Mouse (Mus musculus) bone marrow macrophage, adult 2 months (primary cell): ENCODE data around the gene Aldh1a2.

ENCODE experiments used
- CTCF ChIP-seq: IDR thresholded peaks from 2 replicates; pipeline ENCODE4 v1.5.1; 2012; ENCODE audit warnings: low read depth, mild to moderate bottlenecking, low read length, moderate library complexity
- POLR2A ChIP-seq: IDR thresholded peaks from 2 replicates; pipeline ENCODE4 v1.6.1; 2012; ENCODE audit warnings: mild to moderate bottlenecking, low read depth, low read length, borderline replicate concordance

GRCm38 (mm10) chr9:71307106-71307789, 91.7 kb downstream of the Aldh1a2 start:
- no peak for TF ChIP-seq CTCF
- TF ChIP-seq POLR2A = no peak
